Mouse (Mus musculus): Measurements from ENCODE around the gene Whrn. TPM values are rescaled to one million over a fixed set of nuclear protein-coding genes. Genes with fewer than 3 reads are reported as not detected.

The Whrn gene
- polyA plus RNA-seq, 1 experiment from 2014 or later: 3.1 TPM

- no peaks in the 10 kb centered on the region for H3K36me3 ChIP-seq (ENCODE audit: control insufficient read depth, insufficient read depth, low read length)
- H3K27me3 ChIP-seq (ENCODE audit: control insufficient read depth, insufficient read depth, low read length): 0 out of 2 replicates have a peak, but pooled peaks cover 4% of the 10 kb centered on the region
- H3K4me3 ChIP-seq (ENCODE audit: control insufficient read depth in 1 of 2, insufficient read depth in 1 of 2, low read depth in 1 of 2, low read length in 2 of 2): no peak overlapping the region
- WGBS: 57% methylated on average over 4 of the region's 4 CpGs
- no peak overlapping the region for H3K27ac ChIP-seq (replicated peaks in 1 of 2; ENCODE audit: control insufficient read depth in 1 of 2, insufficient read depth in 1 of 2, low read depth in 2 of 2, low read length in 2 of 2)
- no peaks in the 10 kb centered on the region for H3K9me3 ChIP-seq (ENCODE audit: control insufficient read depth, low read length)
- H3K4me2 ChIP-seq (ENCODE audit: low read length): no peak overlapping the region
- no peak for ATAC-seq (ENCODE audit: insufficient number of reproducible peaks, insufficient read depth, low FRiP score, low read depth)
- H3K9ac ChIP-seq (ENCODE audit: low read length): no peak overlapping the region
- H3K4me1 ChIP-seq (ENCODE audit: control insufficient read depth in 2 of 2, insufficient read depth in 2 of 2, low read length in 2 of 2): peaks cover 36 to 60% of the 10 kb centered on the region in 2 experiments
These were observed 90.1 kb downstream of the Whrn start for GRCm38 (mm10) chr4:63405683-63406082.

DNA sequence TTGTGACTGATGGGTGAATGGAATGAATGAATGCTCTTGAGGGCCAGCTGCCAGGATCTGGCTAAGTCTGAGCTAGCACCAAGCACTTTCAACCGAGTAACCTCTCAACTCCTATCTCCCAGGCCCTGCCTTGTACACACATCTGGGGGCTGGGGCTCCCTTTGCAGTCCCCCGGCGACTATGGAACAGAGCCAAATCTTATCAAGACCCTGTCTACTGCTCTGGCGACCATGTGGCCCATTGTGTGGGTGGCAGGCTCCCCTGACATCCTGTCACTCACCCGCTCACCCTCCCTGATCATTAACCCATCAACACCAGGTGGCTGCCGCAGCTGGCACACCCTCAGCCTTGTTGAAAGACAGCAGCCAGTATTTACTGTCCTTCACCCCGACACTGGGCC, 90.7 kb downstream of the Whrn start:
- Histone ChIP-seq H3K27me3 (ENCODE audit: control insufficient read depth, insufficient read depth, low read length) (0 out of 2 replicates have a peak, but pooled peaks cover 4% of the 10 kb centered on the region), H3K4me2 (ENCODE audit: low read length) (no peak overlapping the region), H3K9me3 (ENCODE audit: control insufficient read depth, low read length) (no peaks in the 10 kb centered on the region), H3K36me3 (ENCODE audit: control insufficient read depth, insufficient read depth, low read length) (no peaks in the 10 kb centered on the region), H3K4me1 (ENCODE audit: control insufficient read depth in 2 of 2, insufficient read depth in 2 of 2, low read length in 2 of 2) (peaks cover 36 to 61% of the 10 kb centered on the region in 2 experiments), H3K4me3 (ENCODE audit: control insufficient read depth in 1 of 2, insufficient read depth in 1 of 2, low read depth in 1 of 2, low read length in 2 of 2) (no peak overlapping the region), H3K27ac (replicated peaks in 1 of 2; ENCODE audit: control insufficient read depth in 1 of 2, insufficient read depth in 1 of 2, low read depth in 2 of 2, low read length in 2 of 2) (no peak overlapping the region), H3K9ac (ENCODE audit: low read length) (no peak overlapping the region; the same call in 1 of the 2 replicates)
- ATAC-seq (ENCODE audit: insufficient number of reproducible peaks, insufficient read depth, low FRiP score, low read depth): peak; percentile 9; the same call in 1 of the 2 replicates
- WGBS: 0% methylated on average over 7 of the region's 7 CpGs

GRCm38 (mm10) chr4:63404205-63404604, 91.6 kb downstream of the Whrn start:
- Histone ChIP-seq H3K27ac (replicated peaks in 1 of 2; ENCODE audit: control insufficient read depth in 1 of 2, insufficient read depth in 1 of 2, low read depth in 2 of 2, low read length in 2 of 2) (no peak overlapping the region), H3K4me3 (ENCODE audit: control insufficient read depth in 1 of 2, insufficient read depth in 1 of 2, low read depth in 1 of 2, low read length in 2 of 2) (no peak overlapping the region), H3K9me3 (ENCODE audit: control insufficient read depth, low read length) (no peaks in the 10 kb centered on the region), H3K4me1 (ENCODE audit: control insufficient read depth in 2 of 2, insufficient read depth in 2 of 2, low read length in 2 of 2) (peaks cover 36 to 58% of the 10 kb centered on the region in 2 experiments), H3K36me3 (ENCODE audit: control insufficient read depth, insufficient read depth, low read length) (no peaks in the 10 kb centered on the region), H3K27me3 (ENCODE audit: control insufficient read depth, insufficient read depth, low read length) (0 out of 2 replicates have a peak, but pooled peaks cover 4% of the 10 kb centered on the region), H3K4me2 (ENCODE audit: low read length) (peak overlapping the region; percentile 62), H3K9ac (ENCODE audit: low read length) (0 out of 2 replicates have a peak overlapping the region, but pooled peaks have one; percentile 11)
- WGBS: 50% methylated on average over 7 of the region's 7 CpGs
- ATAC-seq (ENCODE audit: insufficient number of reproducible peaks, insufficient read depth, low FRiP score, low read depth): no peak

DNA sequence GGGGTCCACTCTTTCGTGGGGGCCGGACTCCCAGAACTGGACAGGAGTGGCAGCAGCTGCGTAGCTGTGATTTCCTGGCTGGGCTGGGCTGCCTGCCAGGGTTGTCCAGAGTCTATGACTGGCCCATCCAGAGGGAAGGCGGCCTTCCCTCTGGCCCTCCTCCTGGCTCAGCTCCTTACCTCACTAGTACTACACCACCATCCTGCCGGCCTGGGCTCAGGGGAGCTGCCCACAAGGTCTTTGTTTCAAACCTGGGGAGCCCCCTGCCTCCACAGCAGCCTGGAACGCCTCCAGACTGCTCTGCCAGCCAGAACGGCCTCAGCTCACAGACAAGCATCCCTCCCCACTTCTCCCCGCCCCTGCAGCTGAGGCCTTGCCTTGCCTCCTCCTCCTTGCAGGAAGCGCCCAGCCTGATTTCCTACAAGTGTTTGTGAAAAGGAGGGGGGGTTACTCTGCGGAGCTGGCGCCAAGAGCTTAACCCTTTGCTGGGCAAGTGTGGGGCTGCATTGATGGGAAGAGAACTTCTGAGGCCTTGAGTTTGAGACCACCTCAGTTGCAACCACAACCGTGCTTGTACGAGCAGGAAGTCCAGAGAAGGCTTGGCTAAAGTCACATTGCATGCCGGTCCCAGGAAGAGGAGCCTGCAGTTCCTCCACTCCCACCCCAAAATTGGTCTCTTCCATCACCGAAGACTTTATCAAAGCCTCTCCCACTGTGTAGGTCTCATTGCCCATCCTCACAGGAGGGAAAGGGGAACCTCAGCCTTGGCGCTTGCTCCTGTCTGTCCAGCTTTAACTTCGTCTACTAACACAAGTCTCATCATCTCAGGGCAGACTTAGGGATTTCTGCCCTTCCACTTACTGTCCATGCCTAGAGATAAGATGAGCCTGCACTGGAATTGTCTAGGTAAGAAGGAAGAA, 92.5 kb downstream of the Whrn start, which contains the start of gene Akna:
TSS of gene Akna (minus strand) at position 315 of the 920 bp plus-strand sequence.
- Histone ChIP-seq H3K4me1 (ENCODE audit: control insufficient read depth in 2 of 2, insufficient read depth in 2 of 2, low read length in 2 of 2) (peaks cover 35 to 58% of the 10 kb centered on the region in 2 experiments), H3K4me2 (ENCODE audit: low read length) (peak within 1 kb of the TSS; percentile 62), H3K36me3 (ENCODE audit: control insufficient read depth, insufficient read depth, low read length) (no peaks in the 10 kb centered on the region), H3K9ac (ENCODE audit: low read length) (peak within 1 kb of the TSS; percentile 55), H3K9me3 (ENCODE audit: control insufficient read depth, low read length) (no peaks in the 10 kb centered on the region), H3K27ac (replicated peaks in 1 of 2; ENCODE audit: control insufficient read depth in 1 of 2, insufficient read depth in 1 of 2, low read depth in 2 of 2, low read length in 2 of 2) (peak within 1 kb of the TSS; percentile 74 to 83), H3K27me3 (ENCODE audit: control insufficient read depth, insufficient read depth, low read length) (no peaks in the 10 kb centered on the region), H3K4me3 (ENCODE audit: control insufficient read depth in 1 of 2, insufficient read depth in 1 of 2, low read depth in 1 of 2, low read length in 2 of 2) (peak within 1 kb of the TSS; percentile 28 to 35)
- WGBS: 17% methylated on average over 17 of the region's 17 CpGs
- ATAC-seq (ENCODE audit: insufficient number of reproducible peaks, insufficient read depth, low FRiP score, low read depth): peak; percentile 86

GRCm38 (mm10) chr4:63402558-63402957, 93.2 kb downstream of the Whrn start:
- WGBS: 52% methylated on average over 6 of the region's 6 CpGs
- Histone ChIP-seq H3K27ac (replicated peaks in 1 of 2; ENCODE audit: control insufficient read depth in 1 of 2, insufficient read depth in 1 of 2, low read depth in 2 of 2, low read length in 2 of 2) (peak overlapping the region; percentile 74 to 83), H3K4me2 (ENCODE audit: low read length) (peak overlapping the region; percentile 62), H3K27me3 (ENCODE audit: control insufficient read depth, insufficient read depth, low read length) (no peaks in the 10 kb centered on the region), H3K9me3 (ENCODE audit: control insufficient read depth, low read length) (no peaks in the 10 kb centered on the region), H3K36me3 (ENCODE audit: control insufficient read depth, insufficient read depth, low read length) (no peaks in the 10 kb centered on the region), H3K4me3 (ENCODE audit: control insufficient read depth in 1 of 2, insufficient read depth in 1 of 2, low read depth in 1 of 2, low read length in 2 of 2) (peak overlapping the region; percentile 28 to 35), H3K4me1 (ENCODE audit: control insufficient read depth in 2 of 2, insufficient read depth in 2 of 2, low read length in 2 of 2) (peaks cover 35 to 58% of the 10 kb centered on the region in 2 experiments), H3K9ac (ENCODE audit: low read length) (peak overlapping the region; percentile 55)
- ATAC-seq (ENCODE audit: insufficient number of reproducible peaks, insufficient read depth, low FRiP score, low read depth): no peak

DNA sequence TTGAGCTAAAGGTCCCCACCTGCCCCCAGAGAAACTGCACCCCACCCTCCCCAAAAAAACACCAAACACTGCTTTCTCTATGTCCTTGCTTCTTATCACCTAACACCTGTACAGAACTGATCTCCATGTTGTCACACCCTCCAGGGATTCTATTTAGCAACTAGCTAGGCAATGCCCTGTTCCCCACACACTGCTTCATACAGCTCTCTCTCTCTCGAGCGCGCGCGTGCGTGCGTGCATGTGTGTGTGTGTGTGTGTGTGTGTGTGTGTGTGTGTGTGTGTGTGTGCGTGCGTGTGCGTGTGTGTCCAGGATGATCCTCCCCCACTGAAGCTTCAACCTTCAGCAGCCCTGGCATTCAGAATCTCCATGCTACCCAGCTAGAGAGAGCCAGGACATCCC, 93.7 kb downstream of the Whrn start:
- Histone ChIP-seq H3K9me3 (ENCODE audit: control insufficient read depth, low read length) (no peaks in the 10 kb centered on the region), H3K27ac (replicated peaks in 1 of 2; ENCODE audit: control insufficient read depth in 1 of 2, insufficient read depth in 1 of 2, low read depth in 2 of 2, low read length in 2 of 2) (peak overlapping the region in 1 of 2 experiments; percentile 83; a peak in 1 of 4 replicates), H3K36me3 (ENCODE audit: control insufficient read depth, insufficient read depth, low read length) (no peaks in the 10 kb centered on the region), H3K4me3 (ENCODE audit: control insufficient read depth in 1 of 2, insufficient read depth in 1 of 2, low read depth in 1 of 2, low read length in 2 of 2) (peak overlapping the region; percentile 28 to 35; a peak in 2 of 4 replicates), H3K4me2 (ENCODE audit: low read length) (peak overlapping the region; percentile 62), H3K27me3 (ENCODE audit: control insufficient read depth, insufficient read depth, low read length) (no peaks in the 10 kb centered on the region), H3K4me1 (ENCODE audit: control insufficient read depth in 2 of 2, insufficient read depth in 2 of 2, low read length in 2 of 2) (peaks cover 35 to 58% of the 10 kb centered on the region in 2 experiments), H3K9ac (ENCODE audit: low read length) (peak overlapping the region; percentile 55)
- 94% methylated on average over 10 of the region's 10 CpGs for WGBS
- ATAC-seq (ENCODE audit: insufficient number of reproducible peaks, insufficient read depth, low FRiP score, low read depth): no peak

- H3K27ac ChIP-seq (replicated peaks in 1 of 2; ENCODE audit: control insufficient read depth in 1 of 2, insufficient read depth in 1 of 2, low read depth in 2 of 2, low read length in 2 of 2): no peak overlapping the region
- no peaks in the 10 kb centered on the region for H3K36me3 ChIP-seq (ENCODE audit: control insufficient read depth, insufficient read depth, low read length)
- H3K4me1 ChIP-seq (ENCODE audit: control insufficient read depth in 2 of 2, insufficient read depth in 2 of 2, low read length in 2 of 2): peaks cover 35 to 58% of the 10 kb centered on the region in 2 experiments
- H3K27me3 ChIP-seq (ENCODE audit: control insufficient read depth, insufficient read depth, low read length): no peaks in the 10 kb centered on the region
- WGBS: 76% methylated on average over 6 of the region's 6 CpGs
- no peaks in the 10 kb centered on the region for H3K9me3 ChIP-seq (ENCODE audit: control insufficient read depth, low read length)
- no peak overlapping the region for H3K9ac ChIP-seq (ENCODE audit: low read length)
- no peak overlapping the region for H3K4me3 ChIP-seq (ENCODE audit: control insufficient read depth in 1 of 2, insufficient read depth in 1 of 2, low read depth in 1 of 2, low read length in 2 of 2)
- ATAC-seq (ENCODE audit: insufficient number of reproducible peaks, insufficient read depth, low FRiP score, low read depth): no peak
- H3K4me2 ChIP-seq (ENCODE audit: low read length): peak overlapping the region; percentile 62; the same call in 1 of the 2 replicates
These were observed 94.2 kb downstream of the Whrn start for GRCm38 (mm10) chr4:63401620-63402019.

Measured in heart, embryonic 14.5 days (tissue).